Mouse (Mus musculus) right cerebral cortex, postnatal 36 days (tissue): ENCODE data around the gene Arl6ip5.
"Not testable (repeated sequence)": the region's sequence is repeated elsewhere in the genome, so short reads cannot be mapped to it uniquely, and the experiment has no call there.

Source experiments
- DNase-seq, 2 experiments: peaks; one replicate each; pipeline ENCODE4 v3.0.0; 2022; ENCODE audit warnings: low spot score in 2 of 2, mixed read lengths in 1 of 2

Arl6ip5 gene

GRCm38 (mm10) chr6:97223566-97223965, 13.1 kb downstream of the Arl6ip5 start:
- DNase-seq, result no peak

DNA sequence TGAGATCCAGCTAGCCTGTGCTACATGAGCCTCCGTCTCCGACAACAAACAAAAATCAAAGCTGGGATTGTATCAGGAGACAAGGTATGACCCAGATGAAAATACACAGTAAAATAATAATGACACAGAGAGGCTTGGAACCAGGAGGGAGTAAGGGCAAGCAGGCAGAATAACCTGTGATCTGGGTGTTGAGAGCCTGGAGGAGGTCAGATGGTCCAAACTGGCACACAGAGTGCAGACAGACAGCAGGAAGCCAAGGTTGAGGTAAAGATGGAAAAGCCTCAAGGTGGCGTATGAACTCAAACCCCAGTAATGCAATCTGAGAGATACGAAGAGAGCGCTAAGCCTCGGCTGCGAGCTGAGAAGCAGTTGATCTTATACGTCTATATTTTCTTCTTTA, 14.0 kb downstream of the Arl6ip5 start:
- no peak for DNase-seq

GRCm38 (mm10) chr6:97226083-97226491, 15.6 kb downstream of the Arl6ip5 start:
- no peak for DNase-seq

DNA sequence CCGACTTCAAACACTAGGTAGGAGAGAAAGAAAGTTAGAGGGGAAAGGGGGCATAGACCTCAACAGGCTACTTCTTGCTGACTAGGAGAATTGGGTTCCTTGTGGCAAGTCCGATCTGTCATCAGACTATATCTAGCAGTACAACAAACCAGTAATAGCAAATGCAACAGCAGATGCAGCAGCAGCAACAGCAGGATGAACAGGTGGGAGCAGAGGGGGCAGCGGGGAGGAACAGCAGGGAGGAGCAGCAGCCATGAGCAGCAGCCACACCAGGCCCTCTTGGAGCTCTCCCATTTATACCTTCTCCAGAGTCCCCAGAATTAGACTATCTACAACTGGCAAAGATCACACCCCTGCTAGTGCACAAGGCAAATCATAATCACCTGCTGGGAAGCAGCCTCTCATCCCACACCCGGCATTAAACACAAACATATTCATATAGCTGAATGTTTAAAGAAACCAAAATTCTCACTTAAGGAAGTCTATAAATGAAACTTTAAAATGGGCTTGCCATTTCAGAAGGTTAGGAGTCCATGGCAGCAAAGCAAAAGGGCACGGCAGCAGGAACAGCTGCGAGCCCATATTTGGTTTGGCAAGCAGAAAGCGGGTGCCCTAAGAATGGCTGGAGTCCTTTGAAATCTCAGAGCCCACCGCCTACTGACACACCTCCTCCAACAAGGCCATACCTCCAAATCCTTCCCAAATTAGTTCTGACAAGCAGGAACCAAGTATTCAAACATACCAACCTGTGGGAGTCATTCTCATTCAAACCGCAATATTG, 16.8 kb downstream of the Arl6ip5 start:
- DNase-seq, result no peak

- no peak for DNase-seq
Measured at GRCm38 (mm10) chr6:97234911-97235668, 24.6 kb downstream of the Arl6ip5 start.

DNA sequence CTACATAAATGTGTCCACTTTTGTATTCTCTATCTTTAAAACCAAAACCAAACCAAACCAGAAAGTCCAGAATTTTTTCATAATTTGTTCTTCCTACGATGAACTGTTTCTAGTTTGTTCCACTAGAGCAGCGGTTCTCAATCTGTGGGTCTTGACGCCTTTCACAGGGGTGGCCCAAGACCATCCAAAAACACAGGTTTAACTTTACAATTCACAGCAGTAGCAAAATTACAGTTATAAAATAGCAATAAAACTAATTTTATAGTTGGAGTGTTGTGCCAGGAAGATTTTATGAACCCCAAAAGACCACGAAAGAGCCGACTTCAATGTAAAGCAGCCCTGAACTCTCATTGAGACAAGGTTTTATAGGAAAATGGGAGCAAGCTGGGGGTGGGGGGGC, 25.6 kb downstream of the Arl6ip5 start:
- DNase-seq, result no peak

GRCm38 (mm10) chr6:97239360-97239759, 28.9 kb downstream of the Arl6ip5 start:
- no peak for DNase-seq

GRCm38 (mm10) chr6:97240092-97240491, 29.6 kb downstream of the Arl6ip5 start:
- no peak for DNase-seq

DNA sequence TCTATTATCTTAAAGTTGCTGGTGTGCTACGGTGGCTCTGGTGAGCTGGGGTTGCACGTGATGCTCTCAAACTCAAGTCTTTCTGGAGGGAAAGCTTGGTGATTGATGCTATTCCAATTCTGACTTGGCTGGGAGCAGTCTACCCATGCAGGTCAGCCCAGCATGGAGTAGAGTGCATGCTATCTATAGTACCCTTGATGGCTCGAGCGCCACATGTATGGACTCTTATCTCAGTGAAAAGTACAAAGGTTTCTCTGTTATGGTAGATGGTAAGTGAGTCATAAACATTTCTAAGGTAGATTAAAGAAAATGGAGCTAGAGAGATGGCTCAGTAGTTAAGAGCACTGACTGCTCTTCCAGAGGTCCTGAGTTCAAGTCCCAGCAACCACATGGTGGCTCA, 32.0 kb downstream of the Arl6ip5 start:
- DNase-seq, result no peak

GRCm38 (mm10) chr6:97245200-97245599, 34.7 kb downstream of the Arl6ip5 start:
- DNase-seq, result no peak

- peak; percentile 14 to 28 for DNase-seq
Measured at GRCm38 (mm10) chr6:97250966-97251365, 40.5 kb downstream of the Arl6ip5 start.

GRCm38 (mm10) chr6:97252086-97252485, 41.6 kb downstream of the Arl6ip5 start:
- no peak for DNase-seq

- DNase-seq, result peak in 1 of 2 experiments; percentile 5
Measured at GRCm38 (mm10) chr6:97252711-97253221, 42.3 kb downstream of the Arl6ip5 start, which contains the start of gene Lmod3. Lmod3 (minus strand) TSS chr6:97252759.

DNA sequence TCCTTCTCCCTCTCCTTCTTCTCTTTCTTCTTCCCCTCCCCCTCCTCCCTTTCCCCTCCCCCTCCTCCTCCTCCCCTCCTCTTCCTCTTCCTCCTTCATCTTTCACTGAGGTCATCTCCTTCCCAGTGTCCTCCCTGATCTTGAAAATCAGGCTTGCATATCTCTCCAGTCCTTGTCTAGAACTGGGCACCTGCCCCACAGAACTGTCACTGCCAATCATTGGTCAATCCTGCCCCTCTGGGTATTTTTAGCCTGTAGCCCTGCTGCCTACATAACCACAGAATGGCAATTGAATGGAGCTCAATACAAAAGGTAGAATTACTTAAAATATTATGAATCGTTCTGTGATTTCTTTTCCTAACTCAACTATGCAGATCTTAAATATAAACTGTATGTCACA, 48.0 kb downstream of the Arl6ip5 start:
- DNase-seq, result no peak

- DNase-seq, result not testable (repeated sequence)
Measured at GRCm38 (mm10) chr6:97259926-97260325, 49.4 kb downstream of the Arl6ip5 start.

- no peak for DNase-seq
Measured at GRCm38 (mm10) chr6:97262229-97262628, 51.7 kb downstream of the Arl6ip5 start.

DNA sequence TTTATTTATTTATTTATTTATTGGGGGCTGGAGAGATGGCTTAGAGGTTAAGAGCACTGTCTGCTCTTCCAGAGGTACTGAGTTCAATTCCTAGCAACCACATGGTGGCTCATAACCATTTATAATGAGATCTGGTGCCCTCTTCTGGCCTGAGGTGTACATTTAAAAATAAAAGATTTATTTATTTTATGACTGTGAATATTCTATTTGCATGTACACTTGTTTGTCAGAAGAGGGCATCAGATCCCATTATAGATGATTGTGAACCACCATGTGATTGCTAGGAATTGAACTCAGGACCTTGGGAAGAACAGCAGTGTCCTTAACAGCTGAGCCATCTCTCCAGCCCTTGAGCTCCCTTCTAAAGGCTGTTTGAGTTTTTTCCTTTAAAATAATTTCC, 53.3 kb downstream of the Arl6ip5 start:
- not testable (repeated sequence) for DNase-seq

DNA sequence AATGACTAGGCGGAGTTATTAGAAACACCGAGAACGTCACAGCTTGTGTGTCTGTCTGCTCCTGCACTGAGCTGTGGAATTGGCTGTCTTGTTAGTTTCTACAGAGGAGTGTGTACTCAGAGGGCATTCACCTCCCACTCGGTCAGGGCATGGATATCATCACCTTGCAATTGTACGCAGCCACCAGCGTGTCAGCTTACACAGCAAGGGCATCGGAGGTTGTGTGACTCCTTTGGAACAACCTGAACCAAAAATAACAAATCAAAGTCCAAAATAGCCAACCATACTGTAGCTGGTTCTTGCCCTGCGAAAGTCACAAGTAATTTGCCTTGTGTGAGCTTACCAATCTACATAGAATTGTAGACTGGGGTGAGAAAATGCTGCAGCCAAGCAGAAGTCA, 54.8 kb downstream of the Arl6ip5 start:
- DNase-seq, result no peak

GRCm38 (mm10) chr6:97265705-97266104, 55.2 kb downstream of the Arl6ip5 start:
- DNase-seq, result no peak

GRCm38 (mm10) chr6:97266661-97267060, 56.2 kb downstream of the Arl6ip5 start:
- DNase-seq, result no peak

GRCm38 (mm10) chr6:97267132-97267531, 56.6 kb downstream of the Arl6ip5 start:
- no peak for DNase-seq

- DNase-seq, result no peak
Measured at GRCm38 (mm10) chr6:97269596-97269995, 59.1 kb downstream of the Arl6ip5 start.

DNA sequence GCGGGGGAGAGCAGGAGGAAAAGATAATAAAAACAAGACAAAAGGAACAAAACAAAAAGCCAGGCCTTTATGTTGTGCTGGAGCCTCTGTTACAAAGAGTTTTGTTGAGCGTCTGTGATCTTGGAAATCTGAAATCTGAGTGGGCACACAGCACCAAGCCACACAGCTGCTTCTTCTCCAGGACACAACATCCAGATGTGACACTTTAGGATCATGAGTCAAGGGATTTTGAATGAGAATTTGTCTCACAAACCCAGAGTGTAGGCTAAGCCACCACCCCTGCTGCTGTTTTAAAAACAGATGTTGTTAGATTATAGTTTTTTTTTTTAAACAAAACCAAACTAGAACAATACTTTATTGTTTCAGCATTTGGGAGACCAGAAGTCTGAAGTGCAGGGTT, 61.9 kb downstream of the Arl6ip5 start:
- no peak for DNase-seq
